Mouse (Mus musculus): ENCODE results near the gene Ebf1. TPM values are rescaled to one million over a fixed set of nuclear protein-coding genes. Genes with fewer than 3 reads are reported as not detected.

The Ebf1 gene
- polyA plus RNA-seq, 1 experiment from 2014 or later = 52.9 TPM

GRCm38 (mm10) chr11:44764988-44765387, 147.9 kb downstream of the Ebf1 start:
- no peaks in the 10 kb centered on the region for H3K9me3 ChIP-seq (replicated peaks; ENCODE audit: control insufficient read depth, low read length, poor library complexity, severe bottlenecking)
- no peak overlapping the region for H3K4me2 ChIP-seq (ENCODE audit: low read length)
- no peak for ATAC-seq
- peaks cover 19% of the 10 kb centered on the region for H3K4me1 ChIP-seq (ENCODE audit: control insufficient read depth, insufficient read depth, low read length)
- no peak overlapping the region for H3K27ac ChIP-seq (ENCODE audit: low read length)
- no peaks in the 10 kb centered on the region for H3K27me3 ChIP-seq (ENCODE audit: control insufficient read depth, insufficient read depth, low read depth, low read length)
- no peaks in the 10 kb centered on the region for H3K36me3 ChIP-seq (ENCODE audit: control insufficient read depth, insufficient read depth, low read length)
- WGBS = 54% methylated on average over 11 of the region's 11 CpGs
- H3K9ac ChIP-seq (ENCODE audit: low read depth, low read length) = no peak overlapping the region
- H3K4me3 ChIP-seq (ENCODE audit: low read depth, low read length) = no peak overlapping the region

- Histone ChIP-seq H3K9me3 (replicated peaks; ENCODE audit: control insufficient read depth, low read length, poor library complexity, severe bottlenecking) (no peaks in the 10 kb centered on the region), H3K27me3 (ENCODE audit: control insufficient read depth, insufficient read depth, low read depth, low read length) (no peaks in the 10 kb centered on the region), H3K27ac (ENCODE audit: low read length) (no peak overlapping the region), H3K36me3 (ENCODE audit: control insufficient read depth, insufficient read depth, low read length) (no peaks in the 10 kb centered on the region), H3K4me1 (ENCODE audit: control insufficient read depth, insufficient read depth, low read length) (peaks cover 16% of the 10 kb centered on the region), H3K4me2 (ENCODE audit: low read length) (no peak overlapping the region), H3K9ac (ENCODE audit: low read depth, low read length) (no peak overlapping the region), H3K4me3 (ENCODE audit: low read depth, low read length) (no peak overlapping the region)
- 65% methylated on average over 5 of the region's 5 CpGs for WGBS
- ATAC-seq = no peak
Observed at GRCm38 (mm10) chr11:44766246-44766645, 149.1 kb downstream of the Ebf1 start.

GRCm38 (mm10) chr11:44767322-44767721, 150.2 kb downstream of the Ebf1 start:
- Histone ChIP-seq H3K27me3 (ENCODE audit: control insufficient read depth, insufficient read depth, low read depth, low read length) (no peaks in the 10 kb centered on the region), H3K27ac (ENCODE audit: low read length) (peak overlapping the region; percentile 40; the same call in 1 of the 2 replicates), H3K9ac (ENCODE audit: low read depth, low read length) (no peak overlapping the region), H3K36me3 (ENCODE audit: control insufficient read depth, insufficient read depth, low read length) (no peaks in the 10 kb centered on the region), H3K4me2 (ENCODE audit: low read length) (no peak overlapping the region), H3K4me1 (ENCODE audit: control insufficient read depth, insufficient read depth, low read length) (peaks cover 10% of the 10 kb centered on the region; the same call in 1 of the 2 replicates), H3K9me3 (replicated peaks; ENCODE audit: control insufficient read depth, low read length, poor library complexity, severe bottlenecking) (no peaks in the 10 kb centered on the region), H3K4me3 (ENCODE audit: low read depth, low read length) (no peak overlapping the region)
- WGBS = 4% methylated on average over 3 of the region's 3 CpGs
- ATAC-seq = no peak

GRCm38 (mm10) chr11:44768346-44768745, 151.2 kb downstream of the Ebf1 start:
- H3K27me3 ChIP-seq (ENCODE audit: control insufficient read depth, insufficient read depth, low read depth, low read length) = no peaks in the 10 kb centered on the region
- H3K9me3 ChIP-seq (replicated peaks; ENCODE audit: control insufficient read depth, low read length, poor library complexity, severe bottlenecking) = no peaks in the 10 kb centered on the region
- H3K9ac ChIP-seq (ENCODE audit: low read depth, low read length) = no peak overlapping the region
- peaks cover 10% of the 10 kb centered on the region; the same call in 1 of the 2 replicates for H3K4me1 ChIP-seq (ENCODE audit: control insufficient read depth, insufficient read depth, low read length)
- 0 out of 2 replicates have a peak overlapping the region, but pooled peaks have one; percentile 14 for H3K27ac ChIP-seq (ENCODE audit: low read length)
- no peak overlapping the region for H3K4me2 ChIP-seq (ENCODE audit: low read length)
- H3K36me3 ChIP-seq (ENCODE audit: control insufficient read depth, insufficient read depth, low read length) = no peaks in the 10 kb centered on the region
- no peak for ATAC-seq
- no peak overlapping the region for H3K4me3 ChIP-seq (ENCODE audit: low read depth, low read length)
- WGBS = 84% methylated on average over 5 of the region's 5 CpGs

GRCm38 (mm10) chr11:44770989-44771564, 154.0 kb downstream of the Ebf1 start:
- H3K4me1 ChIP-seq (ENCODE audit: control insufficient read depth, insufficient read depth, low read length) = peaks cover 7% of the 10 kb centered on the region; the same call in 1 of the 2 replicates
- WGBS = 76% methylated on average over 11 of the region's 11 CpGs
- H3K4me3 ChIP-seq (ENCODE audit: low read depth, low read length) = no peak overlapping the region
- no peak for ATAC-seq
- H3K9me3 ChIP-seq (replicated peaks; ENCODE audit: control insufficient read depth, low read length, poor library complexity, severe bottlenecking) = no peaks in the 10 kb centered on the region
- H3K36me3 ChIP-seq (ENCODE audit: control insufficient read depth, insufficient read depth, low read length) = no peaks in the 10 kb centered on the region
- no peak overlapping the region for H3K4me2 ChIP-seq (ENCODE audit: low read length)
- H3K27me3 ChIP-seq (ENCODE audit: control insufficient read depth, insufficient read depth, low read depth, low read length) = no peaks in the 10 kb centered on the region
- no peak overlapping the region for H3K27ac ChIP-seq (ENCODE audit: low read length)
- H3K9ac ChIP-seq (ENCODE audit: low read depth, low read length) = no peak overlapping the region

GRCm38 (mm10) chr11:44774411-44774810, 157.3 kb downstream of the Ebf1 start:
- H3K27ac ChIP-seq (ENCODE audit: low read length) = no peak overlapping the region
- WGBS = 77% methylated on average over 3 of the region's 3 CpGs
- H3K9ac ChIP-seq (ENCODE audit: low read depth, low read length) = no peak overlapping the region
- no peak overlapping the region for H3K4me2 ChIP-seq (ENCODE audit: low read length)
- H3K4me3 ChIP-seq (ENCODE audit: low read depth, low read length) = no peak overlapping the region
- H3K4me1 ChIP-seq (ENCODE audit: control insufficient read depth, insufficient read depth, low read length) = peaks cover 13% of the 10 kb centered on the region
- no peaks in the 10 kb centered on the region for H3K9me3 ChIP-seq (replicated peaks; ENCODE audit: control insufficient read depth, low read length, poor library complexity, severe bottlenecking)
- H3K27me3 ChIP-seq (ENCODE audit: control insufficient read depth, insufficient read depth, low read depth, low read length) = no peaks in the 10 kb centered on the region
- no peaks in the 10 kb centered on the region for H3K36me3 ChIP-seq (ENCODE audit: control insufficient read depth, insufficient read depth, low read length)
- no peak for ATAC-seq

GRCm38 (mm10) chr11:44775549-44775948, 158.4 kb downstream of the Ebf1 start:
- no peak for ATAC-seq
- Histone ChIP-seq H3K9ac (ENCODE audit: low read depth, low read length) (no peak overlapping the region), H3K9me3 (replicated peaks; ENCODE audit: control insufficient read depth, low read length, poor library complexity, severe bottlenecking) (no peaks in the 10 kb centered on the region), H3K4me1 (ENCODE audit: control insufficient read depth, insufficient read depth, low read length) (peaks cover 12% of the 10 kb centered on the region), H3K4me3 (ENCODE audit: low read depth, low read length) (no peak overlapping the region), H3K27ac (ENCODE audit: low read length) (no peak overlapping the region), H3K36me3 (ENCODE audit: control insufficient read depth, insufficient read depth, low read length) (no peaks in the 10 kb centered on the region), H3K27me3 (ENCODE audit: control insufficient read depth, insufficient read depth, low read depth, low read length) (no peaks in the 10 kb centered on the region), H3K4me2 (ENCODE audit: low read length) (no peak overlapping the region)
- 87% methylated on average over 2 of the region's 2 CpGs for WGBS

GRCm38 (mm10) chr11:44776556-44776955, 159.4 kb downstream of the Ebf1 start:
- Histone ChIP-seq H3K27ac (ENCODE audit: low read length) (no peak overlapping the region), H3K36me3 (ENCODE audit: control insufficient read depth, insufficient read depth, low read length) (no peaks in the 10 kb centered on the region), H3K4me3 (ENCODE audit: low read depth, low read length) (no peak overlapping the region), H3K9ac (ENCODE audit: low read depth, low read length) (no peak overlapping the region), H3K9me3 (replicated peaks; ENCODE audit: control insufficient read depth, low read length, poor library complexity, severe bottlenecking) (no peaks in the 10 kb centered on the region), H3K27me3 (ENCODE audit: control insufficient read depth, insufficient read depth, low read depth, low read length) (no peaks in the 10 kb centered on the region), H3K4me2 (ENCODE audit: low read length) (no peak overlapping the region), H3K4me1 (ENCODE audit: control insufficient read depth, insufficient read depth, low read length) (peaks cover 11% of the 10 kb centered on the region)
- no peak for ATAC-seq
- 100% methylated on average over 1 of the region's 2 CpGs for WGBS

- ATAC-seq = peak; percentile 57
- Histone ChIP-seq H3K4me3 (ENCODE audit: low read depth, low read length) (no peak overlapping the region), H3K36me3 (ENCODE audit: control insufficient read depth, insufficient read depth, low read length) (no peaks in the 10 kb centered on the region), H3K4me1 (ENCODE audit: control insufficient read depth, insufficient read depth, low read length) (peaks cover 11% of the 10 kb centered on the region), H3K4me2 (ENCODE audit: low read length) (no peak overlapping the region), H3K9ac (ENCODE audit: low read depth, low read length) (0 out of 2 replicates have a peak overlapping the region, but pooled peaks have one; percentile 10), H3K27ac (ENCODE audit: low read length) (peak overlapping the region; percentile 39; the same call in 1 of the 2 replicates), H3K9me3 (replicated peaks; ENCODE audit: control insufficient read depth, low read length, poor library complexity, severe bottlenecking) (no peaks in the 10 kb centered on the region), H3K27me3 (ENCODE audit: control insufficient read depth, insufficient read depth, low read depth, low read length) (no peaks in the 10 kb centered on the region)
- WGBS = 14% methylated on average over 16 of the region's 16 CpGs
Observed at GRCm38 (mm10) chr11:44777331-44778310, 160.5 kb downstream of the Ebf1 start.

Measured in midbrain, embryonic 16.5 days (tissue).